ENCODE assay signal across 8 mouse cellular contexts in genomic region chr4:136898637-136899036, GRCm38 (mm10). TPM values are rescaled to one million over a fixed set of nuclear protein-coding genes. Genes with fewer than 3 reads are reported as not detected.
DNase-seq lines count a peak whose midpoint lies in the region; ATAC-seq and TF ChIP-seq lines count a peak whose summit lies in the region.

C1qa (minus strand) TSS chr4:136898803.

- H3K4me1 ChIP-seq in bone marrow, adult 2 months (ENCODE audit: control insufficient read depth, insufficient read depth, low read length) = no peaks in the 10 kb centered on the region
- 0 out of 2 replicates have a peak, but pooled peaks cover 3% of the 10 kb centered on the region for H3K4me1 ChIP-seq in neural tube, embryonic 14.5 days (ENCODE audit: control insufficient read depth, insufficient read depth, low read length)

- H3K27me3 ChIP-seq in neural tube, embryonic 14.5 days (ENCODE audit: control insufficient read depth, insufficient read depth, low read length) = peaks cover 6% of the 10 kb centered on the region; the same call in 1 of the 2 replicates

- H3K27ac ChIP-seq in bone marrow, adult 2 months (ENCODE audit: control insufficient read depth, insufficient read depth, low read depth, low read length, poor library complexity) = 0 out of 2 replicates have a peak within 1 kb of the TSS, but pooled peaks have one; percentile 28
- no peak within 1 kb of the TSS for H3K27ac ChIP-seq in neural tube, embryonic 14.5 days (ENCODE audit: low read depth, low read length)

- TF ChIP-seq CTCF in bone marrow, adult 2 months (IDR thresholded peaks at IDR 0.05; ENCODE audit: control insufficient read depth, insufficient read depth, low read length) = no peak

- WGBS in bone marrow, adult 2 months = 56% methylated on average over 9 of the region's 9 CpGs
- WGBS in neural tube, embryonic 14.5 days = 81% methylated on average over 9 of the region's 9 CpGs

- no peaks in the 10 kb centered on the region for H3K36me3 ChIP-seq in neural tube, embryonic 14.5 days (ENCODE audit: control insufficient read depth, insufficient read depth, low read length)

- no peak for ATAC-seq in neural tube, embryonic 14.5 days (ENCODE audit: low read depth)

- no peaks in the 10 kb centered on the region for H3K9me3 ChIP-seq in neural tube, embryonic 14.5 days (ENCODE audit: control insufficient read depth, low read length)

- peak within 1 kb of the TSS; percentile 14 for H3K4me3 ChIP-seq in bone marrow, adult 2 months (replicated peaks; ENCODE audit: control insufficient read depth, low read depth, low read length)
- H3K4me3 ChIP-seq in neural tube, embryonic 14.5 days (ENCODE audit: low read depth, low read length) = no peak within 1 kb of the TSS

- H3K9ac ChIP-seq in neural tube, embryonic 14.5 days (replicated peaks; ENCODE audit: low read depth, low read length) = no peak within 1 kb of the TSS

- peak; percentile 33 for DNase-seq in layer of hippocampus, adult 11-12 months (ENCODE audit: low spot score)
- no peak for DNase-seq in layer of hippocampus, adult 9-10 months (ENCODE audit: low spot score)
- DNase-seq in heart, adult 9 months (ENCODE audit: low spot score in 2 of 2) = peak; percentile 44 to 77
- DNase-seq in layer of hippocampus, postnatal 10 days (ENCODE audit: low spot score in 2 of 2) = no peak
- DNase-seq in cerebellum, adult 11 months = no peak
- no peak for DNase-seq in adipocyte (ENCODE audit: low spot score)

- H3K4me2 ChIP-seq in neural tube, embryonic 14.5 days (ENCODE audit: low read depth, low read length) = no peak within 1 kb of the TSS

- no peak for TF ChIP-seq POLR2A in bone marrow, adult 2 months (IDR thresholded peaks at IDR 0.05; ENCODE audit: borderline replicate concordance, control insufficient read depth, low read depth, low read length)

RNA-seq across cellular contexts. Expression of gene C1qa, which starts in this region (rescaled TPM):
- 136 and 239 TPM in 2 replicates for polyA plus RNA-seq in bone marrow, adult 2 months (2011; ENCODE audit: insufficient read depth, insufficient read length, low replicate concordance, missing spikeins)
- total RNA-seq in layer of hippocampus, postnatal 10 days (2021) = 10 to 100 TPM; 30.6 to 32.0 TPM
- 19.6 and 29.3 TPM in 2 replicates for polyA plus RNA-seq in neural tube, embryonic 14.5 days (2014; fragmentation: Nextera tagmentation; extraction: Ambion mirVana)

Comparison
In these comparisons a context has a peak if more than half of its experiments do, and no peak if none do; other contexts are left out.
1. DNase-seq: peak in layer of hippocampus, adult 11-12 months (single experiment) and heart, adult 9 months (2 of 2); none in layer of hippocampus, adult 9-10 months (single experiment), layer of hippocampus, postnatal 10 days (0 of 2), cerebellum, adult 11 months (single experiment) and adipocyte (single experiment).